Mouse (Mus musculus): ENCODE measurements around the gene Alg5. TPM values are rescaled to one million over a fixed set of nuclear protein-coding genes. Genes with fewer than 3 reads are reported as not detected.

The Alg5 gene
- polyA plus RNA-seq, 1 experiment, result 12.4 TPM

- 85% methylated on average over 6 of the region's 6 CpGs for WGBS
- no peak overlapping the region for H3K4me3 ChIP-seq (replicated peaks; ENCODE audit: extremely low read depth, low read depth, low read length)
- TF ChIP-seq CTCF (IDR thresholded peaks at IDR 0.05; ENCODE audit: insufficient read depth, low read length), result no peak
- no peak for DNase-seq
- H3K4me1 ChIP-seq (ENCODE audit: control insufficient read depth, insufficient read depth, low read length), result no peaks in the 10 kb centered on the region
These were observed 38.3 kb downstream of the Alg5 start for GRCm38 (mm10) chr3:54773613-54774012.

GRCm38 (mm10) chr3:54775989-54776631 lies 40.8 kb downstream of the Alg5 start:
- Histone ChIP-seq H3K4me1 (ENCODE audit: control insufficient read depth, insufficient read depth, low read length) (no peaks in the 10 kb centered on the region), H3K4me3 (replicated peaks; ENCODE audit: extremely low read depth, low read depth, low read length) (no peak overlapping the region)
- TF ChIP-seq CTCF (IDR thresholded peaks at IDR 0.05; ENCODE audit: insufficient read depth, low read length) (no peak), POLR2A (IDR thresholded peaks at IDR 0.05; ENCODE audit: borderline replicate concordance, extremely low read depth, low read depth, low read length) (no peak)
- DNase-seq, result no peak
- 74% methylated on average over 7 of the region's 7 CpGs for WGBS

DNA sequence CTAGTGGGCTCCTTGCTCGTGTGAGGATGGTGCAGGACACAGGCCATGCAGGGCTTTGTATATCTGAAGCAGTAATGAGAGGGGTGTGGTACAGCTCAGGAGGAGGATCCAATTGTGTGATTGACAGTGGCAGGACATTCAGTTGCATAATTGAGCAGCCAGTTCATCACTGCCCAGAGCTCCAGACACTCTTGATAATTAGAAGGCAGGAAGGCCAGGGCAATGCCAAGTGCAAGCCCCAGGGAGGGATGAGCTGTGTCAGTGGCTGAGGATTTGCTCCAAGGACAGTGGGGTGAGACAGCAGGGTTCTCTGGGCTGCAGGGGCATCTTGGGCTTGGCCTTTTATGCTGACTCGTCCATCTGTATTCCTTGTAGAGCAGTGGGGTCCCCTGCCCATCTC lies 55.3 kb downstream of the Alg5 start:
- WGBS, result 49% methylated on average over 2 of the region's 2 CpGs
- H3K4me1 ChIP-seq (ENCODE audit: control insufficient read depth, insufficient read depth, low read length), result no peaks in the 10 kb centered on the region
- TF ChIP-seq POLR2A (IDR thresholded peaks at IDR 0.05; ENCODE audit: borderline replicate concordance, extremely low read depth, low read depth, low read length) (no peak), CTCF (IDR thresholded peaks at IDR 0.05; ENCODE audit: insufficient read depth, low read length) (no peak)

GRCm38 (mm10) chr3:54791822-54792677 lies 56.7 kb downstream of the Alg5 start:
- WGBS, result 68% methylated on average over 10 of the region's 10 CpGs
- H3K4me1 ChIP-seq (ENCODE audit: control insufficient read depth, insufficient read depth, low read length), result no peaks in the 10 kb centered on the region
- no peak for DNase-seq

More for the DNA sequence above, 55.3 kb downstream of the Alg5 start:
- DNase-seq, result no peak
- no peak overlapping the region for H3K4me3 ChIP-seq (replicated peaks; ENCODE audit: extremely low read depth, low read depth, low read length)

DNA sequence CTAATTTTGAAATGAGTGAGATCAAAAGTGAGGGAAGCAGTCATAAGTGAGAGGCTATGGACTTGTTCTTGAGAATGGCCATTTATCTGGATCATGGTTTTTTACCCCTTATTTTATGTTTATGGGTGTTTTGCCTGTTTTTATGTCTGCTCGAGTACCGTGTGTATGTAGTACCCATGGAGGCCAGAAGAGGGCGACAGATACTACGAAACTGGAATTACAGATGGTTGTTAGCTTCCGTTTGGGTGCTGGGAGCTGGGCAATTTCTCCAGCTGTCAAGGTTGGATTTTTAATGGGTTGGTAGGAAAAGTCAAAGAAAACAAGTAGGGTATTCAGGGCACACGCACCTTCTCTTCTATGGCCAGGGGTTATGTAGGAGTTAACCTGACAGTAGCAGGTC lies 58.4 kb downstream of the Alg5 start:
- WGBS, result 89% methylated on average over 6 of the region's 6 CpGs
- H3K4me1 ChIP-seq (ENCODE audit: control insufficient read depth, insufficient read depth, low read length), result no peaks in the 10 kb centered on the region
- DNase-seq, result no peak
- H3K4me3 ChIP-seq (replicated peaks; ENCODE audit: extremely low read depth, low read depth, low read length), result no peak overlapping the region
- TF ChIP-seq POLR2A (IDR thresholded peaks at IDR 0.05; ENCODE audit: borderline replicate concordance, extremely low read depth, low read depth, low read length), result no peak
- TF ChIP-seq CTCF (IDR thresholded peaks at IDR 0.05; ENCODE audit: insufficient read depth, low read length), result no peak

More at GRCm38 (mm10) chr3:54791822-54792677, 56.7 kb downstream of the Alg5 start:
- H3K4me3 ChIP-seq (replicated peaks; ENCODE audit: extremely low read depth, low read depth, low read length), result no peak overlapping the region
- TF ChIP-seq CTCF (IDR thresholded peaks at IDR 0.05; ENCODE audit: insufficient read depth, low read length), result no peak
- no peak for TF ChIP-seq POLR2A (IDR thresholded peaks at IDR 0.05; ENCODE audit: borderline replicate concordance, extremely low read depth, low read depth, low read length)

- Histone ChIP-seq H3K4me1 (ENCODE audit: control insufficient read depth, insufficient read depth, low read length) (no peaks in the 10 kb centered on the region), H3K4me3 (replicated peaks; ENCODE audit: extremely low read depth, low read depth, low read length) (no peak overlapping the region)
- WGBS, result 96% methylated on average over 5 of the region's 5 CpGs
- no peak for TF ChIP-seq CTCF (IDR thresholded peaks at IDR 0.05; ENCODE audit: insufficient read depth, low read length)
- TF ChIP-seq POLR2A (IDR thresholded peaks at IDR 0.05; ENCODE audit: borderline replicate concordance, extremely low read depth, low read depth, low read length), result no peak
- no peak for DNase-seq
These were observed 60.0 kb downstream of the Alg5 start for GRCm38 (mm10) chr3:54795379-54795778.

GRCm38 (mm10) chr3:54795806-54796205 lies 60.5 kb downstream of the Alg5 start:
- no peaks in the 10 kb centered on the region for H3K4me1 ChIP-seq (ENCODE audit: control insufficient read depth, insufficient read depth, low read length)
- no peak overlapping the region for H3K4me3 ChIP-seq (replicated peaks; ENCODE audit: extremely low read depth, low read depth, low read length)
- 95% methylated on average over 1 of the region's 1 CpGs for WGBS
- DNase-seq, result no peak
- TF ChIP-seq CTCF (IDR thresholded peaks at IDR 0.05; ENCODE audit: insufficient read depth, low read length) (peak; percentile 14; the same call in 1 of the 2 replicates), POLR2A (IDR thresholded peaks at IDR 0.05; ENCODE audit: borderline replicate concordance, extremely low read depth, low read depth, low read length) (no peak)

DNA sequence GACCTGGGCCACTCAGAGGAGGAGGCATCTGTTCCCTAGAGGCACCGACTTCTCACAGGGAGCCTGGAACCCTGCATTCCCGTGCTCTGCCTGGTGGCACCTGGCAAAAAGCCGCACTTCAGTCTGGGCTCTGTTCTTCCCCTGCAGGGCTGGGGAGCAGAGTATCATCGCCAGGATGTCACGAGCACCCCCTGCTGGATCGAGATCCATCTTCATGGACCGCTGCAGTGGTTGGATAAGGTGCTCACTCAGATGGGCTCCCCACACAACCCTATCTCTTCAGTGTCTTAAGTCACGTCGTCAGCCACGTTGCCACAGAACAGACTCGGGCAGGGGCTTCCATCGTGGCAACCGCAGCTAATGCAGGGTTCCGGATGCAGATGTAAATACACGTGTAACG lies 61.9 kb downstream of the Alg5 start:
- H3K4me3 ChIP-seq (replicated peaks; ENCODE audit: extremely low read depth, low read depth, low read length), result no peak overlapping the region
- no peak for TF ChIP-seq POLR2A (IDR thresholded peaks at IDR 0.05; ENCODE audit: borderline replicate concordance, extremely low read depth, low read depth, low read length)
- peak; percentile 64 for TF ChIP-seq CTCF (IDR thresholded peaks at IDR 0.05; ENCODE audit: insufficient read depth, low read length)
- DNase-seq, result peak; percentile 49
- H3K4me1 ChIP-seq (ENCODE audit: control insufficient read depth, insufficient read depth, low read length), result no peaks in the 10 kb centered on the region
- 43% methylated on average over 16 of the region's 16 CpGs for WGBS

Other genes with a start within 250 kb of the Alg5 start
- gene Supt20, start 42.7 kb upstream of the Alg5 start, polyA plus RNA-seq (2012; rRNA removed), result 43.9 and 50.1 TPM in 2 replicates
- gene Gm21958, start 21.2 kb upstream of the Alg5 start, polyA plus RNA-seq (2012; rRNA removed), result not detected in 2 replicates
- 15.3 and 20.3 TPM in 2 replicates for gene Exosc8, start 146 bp upstream of the Alg5 start, polyA plus RNA-seq (2012; rRNA removed)
- 4.0 and 5.6 TPM in 2 replicates for gene Smad9, start 20.0 kb downstream of the Alg5 start, polyA plus RNA-seq (2012; rRNA removed)
- 13.2 and 22.6 TPM in 2 replicates for gene Rfxap, start 72.3 kb downstream of the Alg5 start, polyA plus RNA-seq (2012; rRNA removed)
- not detected in 2 replicates for gene Sertm1, start 180.3 kb downstream of the Alg5 start, polyA plus RNA-seq (2012; rRNA removed)

Data from lung, adult 2 months (tissue).